Mouse (Mus musculus) brain, adult 10 weeks (tissue): ENCODE results near the gene Gm3149. TPM values are rescaled to one million over a fixed set of nuclear protein-coding genes. Genes with fewer than 3 reads are reported as not detected.

Experiments
- polyA plus RNA-seq: library from polyadenylated mRNA; stranded (reverse); fragments of 350-450 nt; fragmentation: Illumina TruSeq; extraction: RNeasy Lipid Tissue Mini Kit (QIAGEN cat#74804); gene quantifications from one replicate; pipeline ENCODE4 v1.2.3, GENCODE M21; 2015; ENCODE audit warnings: low read depth, low replicate concordance

Gm3149 gene
- polyA plus RNA-seq = not detected

GRCm38 (mm10) chr14:4316983-4317382, at the start of gene Gm3149:
TSS of gene Gm3149 (plus strand) at chr14:4317283.

GRCm38 (mm10) chr14:4334476-4335080, 17.5 kb downstream of the Gm3149 start, which contains the start of gene 2610042L04Rik:
TSS of gene 2610042L04Rik (plus strand) at chr14:4334763.

Other genes starting within 250 kb of the Gm3149 start
- gene Gm3115, start 233.2 kb upstream of the Gm3149 start, polyA plus RNA-seq = not detected
- 1.6 TPM for gene Gm8108, start 206.8 kb upstream of the Gm3149 start, polyA plus RNA-seq
- gene Gm3127, start 152.3 kb upstream of the Gm3149 start, polyA plus RNA-seq = not detected
- 1.7 TPM for gene Gm2974, start 134.7 kb upstream of the Gm3149 start, polyA plus RNA-seq
- gene Gm3138, start 67.7 kb upstream of the Gm3149 start, polyA plus RNA-seq = not detected
- gene 2610042L04Rik, start 17.5 kb downstream of the Gm3149 start, polyA plus RNA-seq = 1.2 TPM
- gene Gm3159, start 80.2 kb downstream of the Gm3149 start, polyA plus RNA-seq = not detected
- gene Gm3164, start 98.2 kb downstream of the Gm3149 start, polyA plus RNA-seq = 0.46 TPM
- gene Gm3173, start 113.7 kb downstream of the Gm3149 start, polyA plus RNA-seq = not detected
- gene Gm3182, start 164.5 kb downstream of the Gm3149 start, polyA plus RNA-seq = not detected
- gene Gm3047, start 238.1 kb downstream of the Gm3149 start, polyA plus RNA-seq = not detected